Mouse (Mus musculus) intestine, postnatal 0 days (tissue): Measurements from ENCODE around the gene Cd69. TPM values are rescaled to one million over a fixed set of nuclear protein-coding genes. Genes with fewer than 3 reads are reported as not detected.

Experiments used
- ATAC-seq: fragments of 200-750 bp; cut with Nextera tagmentation; 2 replicates; pipeline ENCODE4 v1.8.0; 2017; ENCODE audit warnings: mild to moderate bottlenecking, moderate TSS enrichment, moderate library complexity
- H3K27ac ChIP-seq: fragments of 300-500 bp; sonication (generic); 2 replicates; pipeline ENCODE4 v1.5.1; 2014; ENCODE audit warnings: mild to moderate bottlenecking, low read depth, low read length, moderate library complexity
- H3K27me3 ChIP-seq: fragments of 300-500 bp; sonication (generic); replicated peaks from 2 replicates; pipeline ENCODE4 v1.6.1; 2014; ENCODE audit warnings: low read length, mixed read lengths; ENCODE audit not compliant: control insufficient read depth, insufficient read depth
- H3K36me3 ChIP-seq: fragments of 300-500 bp; sonication (generic); 2 replicates; pipeline ENCODE4 v1.6.1; 2014; ENCODE audit warnings: mild to moderate bottlenecking, moderate library complexity; ENCODE audit not compliant: control insufficient read depth, insufficient read depth
- H3K4me1 ChIP-seq: fragments of 300-500 bp; sonication (generic); replicated peaks from 2 replicates; pipeline ENCODE4 v1.6.1; 2014; ENCODE audit warnings: antibody characterized with exemption, low read length, mixed read lengths; ENCODE audit not compliant: control insufficient read depth, insufficient read depth
- H3K4me2 ChIP-seq: fragments of 300-500 bp; sonication (generic); replicated peaks from 2 replicates; pipeline ENCODE4 v1.6.1; 2014; ENCODE audit warnings: low read depth, mild to moderate bottlenecking, moderate library complexity
- H3K4me3 ChIP-seq: fragments of 300-500 bp; sonication (generic); 2 replicates; pipeline ENCODE4 v1.5.1; 2014; ENCODE audit warnings: low read depth, low read length
- H3K9ac ChIP-seq: fragments of 300-500 bp; sonication (generic); 2 replicates; pipeline ENCODE4 v1.6.1; 2014; ENCODE audit warnings: mild to moderate bottlenecking, low read depth, low read length
- H3K9me3 ChIP-seq: fragments of 300-500 bp; sonication (generic); 2 replicates; pipeline ENCODE4 v1.6.1; 2016; ENCODE audit warnings: mixed run types; ENCODE audit not compliant: control insufficient read depth
- CTCF ChIP-seq: sonication (generic); IDR thresholded peaks from 2 replicates; pipeline ENCODE4 v1.5.1; 2016; ENCODE audit warnings: low read depth, mild to moderate bottlenecking, control low read depth, antibody characterized with exemption, moderate library complexity
- WGBS: fragments of 180-500 bp; shearing (Covaris S2); extraction: QIAGEN DNeasy Blood & Tissue Kit; methylation state at CpG from one replicate; pipeline ENCODE4 v1.1.7; 2014; 5-methylcytosine and 5-hydroxymethylcytosine counted together
- polyA plus RNA-seq: library from polyadenylated mRNA; unstranded; fragments of >200 nt; fragmentation: Nextera tagmentation; extraction: Ambion mirVana; gene quantifications from 2 replicates; pipeline ENCODE4 v1.2.1, GENCODE M21; 2015

The Cd69 gene
- polyA plus RNA-seq, 1 experiment from 2014 or later, result 0.16 TPM

- no peak for TF ChIP-seq CTCF
- Histone ChIP-seq H3K27ac (no peak overlapping the region), H3K27me3 (no peaks in the 10 kb centered on the region), H3K4me2 (no peak overlapping the region), H3K9ac (no peak overlapping the region), H3K4me1 (no peaks in the 10 kb centered on the region), H3K4me3 (no peak overlapping the region), H3K36me3 (peaks cover 6% of the 10 kb centered on the region; the same call in 1 of the 2 replicates), H3K9me3 (no peaks in the 10 kb centered on the region)
- 86% methylated on average over 2 of the region's 2 CpGs for WGBS
- no peak for ATAC-seq
These were observed 51.6 kb downstream of the Cd69 start for GRCm38 (mm10) chr6:129223611-129224010.

- Histone ChIP-seq H3K27me3 (no peaks in the 10 kb centered on the region), H3K27ac (no peak overlapping the region), H3K9me3 (no peaks in the 10 kb centered on the region), H3K4me3 (no peak overlapping the region), H3K36me3 (peaks cover 5% of the 10 kb centered on the region; the same call in 1 of the 2 replicates), H3K4me2 (no peak overlapping the region), H3K9ac (no peak overlapping the region), H3K4me1 (no peaks in the 10 kb centered on the region)
- TF ChIP-seq CTCF, result no peak
- WGBS, result 69% methylated on average over 3 of the region's 3 CpGs
- no peak for ATAC-seq
These were observed 52.9 kb downstream of the Cd69 start for GRCm38 (mm10) chr6:129222188-129222800.

GRCm38 (mm10) chr6:129221053-129221452, 54.2 kb downstream of the Cd69 start:
- no peak overlapping the region for H3K27ac ChIP-seq
- H3K36me3 ChIP-seq, result no peaks in the 10 kb centered on the region
- no peak for TF ChIP-seq CTCF
- no peak overlapping the region for H3K4me2 ChIP-seq
- 92% methylated on average over 1 of the region's 1 CpGs for WGBS
- H3K9me3 ChIP-seq, result no peaks in the 10 kb centered on the region
- H3K4me3 ChIP-seq, result no peak overlapping the region
- H3K4me1 ChIP-seq, result no peaks in the 10 kb centered on the region
- H3K9ac ChIP-seq, result no peak overlapping the region
- no peak for ATAC-seq
- no peaks in the 10 kb centered on the region for H3K27me3 ChIP-seq

- ATAC-seq, result no peak
- no peaks in the 10 kb centered on the region for H3K27me3 ChIP-seq
- 70% methylated on average over 3 of the region's 3 CpGs for WGBS
- H3K4me3 ChIP-seq, result no peak overlapping the region
- H3K4me2 ChIP-seq, result no peak overlapping the region
- no peak overlapping the region for H3K27ac ChIP-seq
- H3K4me1 ChIP-seq, result no peaks in the 10 kb centered on the region
- no peaks in the 10 kb centered on the region for H3K36me3 ChIP-seq
- no peak overlapping the region for H3K9ac ChIP-seq
- TF ChIP-seq CTCF, result no peak
- H3K9me3 ChIP-seq, result no peaks in the 10 kb centered on the region
These were observed 55.2 kb downstream of the Cd69 start for GRCm38 (mm10) chr6:129219897-129220517.

GRCm38 (mm10) chr6:129218191-129218696, 57.0 kb downstream of the Cd69 start:
- ATAC-seq, result peak; percentile 43
- 57% methylated on average over 5 of the region's 5 CpGs for WGBS
- no peak overlapping the region for H3K27ac ChIP-seq

More at GRCm38 (mm10) chr6:129218191-129218696, 57.0 kb downstream of the Cd69 start:
- Histone ChIP-seq H3K4me3 (no peak overlapping the region), H3K36me3 (no peaks in the 10 kb centered on the region), H3K9ac (no peak overlapping the region), H3K4me1 (no peaks in the 10 kb centered on the region), H3K27me3 (no peaks in the 10 kb centered on the region), H3K4me2 (no peak overlapping the region), H3K9me3 (no peaks in the 10 kb centered on the region)
- no peak for TF ChIP-seq CTCF

Other genes starting within 250 kb of the Cd69 start
- gene Klrb1f, start 229.5 kb downstream of the Cd69 start, polyA plus RNA-seq, result 0.25 and 0.44 TPM in 2 replicates
- gene Clec2e, start 174.5 kb downstream of the Cd69 start, polyA plus RNA-seq, result 76.4 and 89.8 TPM in 2 replicates
- 1.1 and 1.4 TPM in 2 replicates for gene Clec2d, start 94.8 kb downstream of the Cd69 start, polyA plus RNA-seq
- not detected in 2 replicates for gene 4922502D21Rik, start 56.4 kb upstream of the Cd69 start, polyA plus RNA-seq
- 0.09 and 0.20 TPM in 2 replicates for gene Clec12a, start 67.3 kb upstream of the Cd69 start, polyA plus RNA-seq
- 0.14 TPM in 2 replicates for gene Clec12b, start 110.4 kb upstream of the Cd69 start, polyA plus RNA-seq
- 0.27 and 0.29 TPM in 2 replicates for gene Clec1b, start 121.9 kb upstream of the Cd69 start, polyA plus RNA-seq
- 0.09 and 0.12 TPM in 2 replicates for gene Clec9a, start 133.4 kb upstream of the Cd69 start, polyA plus RNA-seq
- gene Clec1a, start 176.6 kb upstream of the Cd69 start, polyA plus RNA-seq, result 1.8 and 2.7 TPM in 2 replicates
- 0.07 and 0.13 TPM in 2 replicates for gene Olr1, start 231.7 kb upstream of the Cd69 start, polyA plus RNA-seq
- gene Tmem52b, start 237.1 kb upstream of the Cd69 start, polyA plus RNA-seq, result 0.08 and 0.18 TPM in 2 replicates